Mouse (Mus musculus): ENCODE measurements around the gene Kalrn. TPM values are rescaled to one million over a fixed set of nuclear protein-coding genes. Genes with fewer than 3 reads are reported as not detected.

The Kalrn gene
- polyA plus RNA-seq, 1 experiment from 2014 or later = 25.5 TPM

DNA sequence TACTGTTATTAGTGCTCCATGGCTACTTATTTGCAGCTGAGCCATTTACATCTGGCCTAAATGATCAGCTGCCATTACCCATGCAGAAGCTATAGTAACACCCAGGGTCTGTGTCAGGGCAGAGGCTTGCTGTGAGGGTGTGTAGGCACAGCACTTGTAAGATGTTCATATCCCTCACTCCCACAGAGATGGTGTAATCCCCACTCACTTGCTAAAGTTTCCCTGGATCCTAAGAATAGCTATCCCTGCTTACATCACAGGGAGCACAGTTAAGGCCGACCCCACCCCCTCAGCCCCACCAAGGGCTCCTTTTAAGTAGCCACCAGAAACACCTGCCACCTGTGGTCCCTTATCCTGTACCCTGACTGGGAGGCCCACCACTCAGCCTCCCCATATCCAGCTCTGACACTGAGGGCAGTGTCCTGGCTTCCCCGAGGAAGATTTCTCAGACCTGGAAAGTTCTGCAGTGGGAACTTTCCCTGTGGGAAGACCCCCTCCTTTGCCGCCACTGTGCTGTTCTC is 83.5 kb downstream of the Kalrn start:
- Histone ChIP-seq H3K9me3 (no peaks in the 10 kb centered on the region), H3K27ac (no peak overlapping the region), H3K4me1 (peaks cover 42% of the 10 kb centered on the region), H3K27me3 (replicated peaks) (no peaks in the 10 kb centered on the region), H3K9ac (no peak overlapping the region), H3K4me3 (no peak overlapping the region), H3K36me3 (no peaks in the 10 kb centered on the region), H3K4me2 (replicated peaks) (no peak overlapping the region)
- 62% methylated on average over 3 of the region's 3 CpGs for WGBS
- no peak for ATAC-seq (ENCODE audit: low FRiP score, low read depth)

DNA sequence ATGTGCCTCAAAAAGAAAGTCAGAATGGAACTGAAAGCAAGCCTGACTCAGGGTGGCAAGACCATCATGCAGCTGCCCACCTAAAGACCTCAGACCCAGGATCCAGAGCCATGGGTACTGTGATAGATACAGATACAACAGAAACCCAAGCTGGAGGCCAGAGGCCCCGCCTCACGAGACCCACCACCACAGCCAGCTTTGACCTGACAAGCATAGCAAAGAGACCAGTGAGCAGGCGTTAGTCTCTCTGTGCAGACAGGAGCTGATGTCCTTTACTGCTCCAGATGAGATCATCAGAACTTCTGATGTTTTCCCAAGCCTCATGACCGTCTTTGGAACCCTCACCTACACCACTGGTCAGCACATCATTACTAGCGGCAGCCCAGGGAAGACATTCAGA is 85.5 kb downstream of the Kalrn start:
- H3K27me3 ChIP-seq (replicated peaks) = no peaks in the 10 kb centered on the region
- peaks cover 38% of the 10 kb centered on the region for H3K4me1 ChIP-seq
- 87% methylated on average over 5 of the region's 5 CpGs for WGBS
- no peak overlapping the region for H3K9ac ChIP-seq
- no peak overlapping the region for H3K4me3 ChIP-seq
- no peaks in the 10 kb centered on the region for H3K9me3 ChIP-seq
- H3K36me3 ChIP-seq = no peaks in the 10 kb centered on the region
- H3K27ac ChIP-seq = no peak overlapping the region
- no peak overlapping the region for H3K4me2 ChIP-seq (replicated peaks)
- no peak for ATAC-seq (ENCODE audit: low FRiP score, low read depth)

DNA sequence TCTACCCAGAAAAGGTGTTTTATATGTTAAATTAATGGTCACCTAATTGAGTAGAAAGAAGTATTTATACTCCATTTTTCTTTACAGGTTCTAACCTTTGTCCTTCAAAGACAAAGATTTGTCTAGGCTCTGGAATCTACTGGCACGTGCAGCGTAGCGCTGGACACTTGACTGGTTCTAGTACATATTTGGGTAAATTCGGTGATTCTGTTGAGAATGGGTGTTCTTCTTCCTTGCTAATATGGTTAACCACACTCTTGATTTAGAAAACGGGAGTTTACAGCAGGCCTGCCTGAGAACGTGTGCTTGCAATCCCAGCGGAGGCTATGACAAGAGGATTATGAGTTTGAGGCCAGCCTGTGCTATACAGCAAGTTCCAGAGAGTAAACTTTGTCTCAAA is 86.1 kb downstream of the Kalrn start:
- Histone ChIP-seq H3K27me3 (replicated peaks) (no peaks in the 10 kb centered on the region), H3K4me2 (replicated peaks) (no peak overlapping the region), H3K36me3 (no peaks in the 10 kb centered on the region), H3K9ac (no peak overlapping the region), H3K4me1 (peaks cover 38% of the 10 kb centered on the region), H3K9me3 (no peaks in the 10 kb centered on the region), H3K27ac (no peak overlapping the region), H3K4me3 (no peak overlapping the region)
- WGBS = 91% methylated on average over 7 of the region's 7 CpGs
- no peak for ATAC-seq (ENCODE audit: low FRiP score, low read depth)

DNA sequence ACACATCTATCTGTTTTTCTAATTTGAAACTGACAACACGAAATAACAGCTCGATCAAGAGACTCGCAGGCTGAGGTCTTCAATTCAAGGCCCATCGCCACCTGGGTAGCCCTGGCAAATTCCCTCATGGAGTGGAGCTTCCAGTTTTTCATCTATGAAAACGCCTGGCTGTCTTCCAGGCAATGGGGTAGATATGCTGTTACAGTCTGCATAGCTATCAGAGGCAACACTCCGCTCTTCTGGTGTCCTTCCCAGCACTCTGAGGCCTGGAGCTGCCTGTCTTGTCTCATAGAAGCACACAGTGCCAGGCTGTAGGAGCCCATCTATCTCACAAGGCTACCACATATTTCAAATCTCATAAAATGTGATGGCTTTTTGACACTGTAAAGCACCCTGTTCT is 87.8 kb downstream of the Kalrn start:
- H3K36me3 ChIP-seq = no peaks in the 10 kb centered on the region
- no peak overlapping the region for H3K4me2 ChIP-seq (replicated peaks)
- no peaks in the 10 kb centered on the region for H3K27me3 ChIP-seq (replicated peaks)
- H3K9ac ChIP-seq = no peak overlapping the region
- ATAC-seq (ENCODE audit: low FRiP score, low read depth) = no peak
- 77% methylated on average over 6 of the region's 6 CpGs for WGBS
- no peaks in the 10 kb centered on the region for H3K9me3 ChIP-seq
- no peak overlapping the region for H3K27ac ChIP-seq
- no peak overlapping the region for H3K4me3 ChIP-seq
- peaks cover 28% of the 10 kb centered on the region for H3K4me1 ChIP-seq

DNA sequence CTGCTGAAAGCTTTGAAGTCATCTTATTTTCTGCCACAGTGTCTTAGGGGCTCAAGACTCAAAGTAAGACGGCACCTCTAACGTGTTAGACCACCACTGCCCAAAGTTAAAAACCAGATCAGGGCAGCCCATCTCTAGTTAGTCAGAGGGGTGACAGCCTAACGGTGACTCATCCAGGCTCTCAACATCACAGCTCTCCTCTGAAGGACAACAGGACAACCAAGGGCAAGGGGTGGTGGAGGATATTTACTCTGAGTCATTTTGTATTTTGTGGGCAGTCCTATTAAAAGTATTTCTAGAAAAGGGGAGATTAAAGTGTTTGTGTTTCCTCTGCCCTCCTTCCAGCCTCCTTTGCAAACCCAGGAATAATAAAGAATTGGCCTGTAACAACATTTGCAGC is 88.4 kb downstream of the Kalrn start:
- H3K9me3 ChIP-seq = no peaks in the 10 kb centered on the region
- no peaks in the 10 kb centered on the region for H3K36me3 ChIP-seq
- no peak overlapping the region for H3K9ac ChIP-seq
- H3K4me3 ChIP-seq = no peak overlapping the region
- no peaks in the 10 kb centered on the region for H3K27me3 ChIP-seq (replicated peaks)
- peaks cover 22% of the 10 kb centered on the region for H3K4me1 ChIP-seq
- no peak overlapping the region for H3K27ac ChIP-seq
- 68% methylated on average over 3 of the region's 3 CpGs for WGBS
- no peak overlapping the region for H3K4me2 ChIP-seq (replicated peaks)
- no peak for ATAC-seq (ENCODE audit: low FRiP score, low read depth)

DNA sequence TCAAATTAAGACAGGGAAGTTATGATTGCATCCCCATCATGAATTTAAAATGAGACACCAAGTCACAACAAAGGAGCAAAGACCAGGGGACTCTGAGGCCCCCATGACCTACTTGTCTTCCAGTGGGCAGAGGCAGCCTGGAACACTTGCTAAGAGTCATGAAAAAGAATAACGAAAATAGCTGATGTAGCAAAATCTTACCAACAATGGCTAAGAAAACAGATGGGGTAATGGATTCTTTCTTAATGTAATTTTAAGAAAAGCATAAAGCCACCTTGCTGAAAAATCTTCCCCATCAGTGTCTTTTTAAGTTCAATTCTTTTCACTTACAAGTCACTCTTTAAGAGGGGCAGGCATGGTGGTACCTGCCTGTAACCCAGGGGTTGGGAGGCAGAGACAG is 89.1 kb downstream of the Kalrn start:
- 81% methylated on average over 1 of the region's 1 CpGs for WGBS
- Histone ChIP-seq H3K9ac (no peak overlapping the region), H3K36me3 (no peaks in the 10 kb centered on the region), H3K4me1 (peaks cover 19% of the 10 kb centered on the region; the same call in 1 of the 2 replicates), H3K4me3 (no peak overlapping the region), H3K4me2 (replicated peaks) (no peak overlapping the region), H3K27ac (no peak overlapping the region), H3K9me3 (no peaks in the 10 kb centered on the region), H3K27me3 (replicated peaks) (no peaks in the 10 kb centered on the region)
- no peak for ATAC-seq (ENCODE audit: low FRiP score, low read depth)

DNA sequence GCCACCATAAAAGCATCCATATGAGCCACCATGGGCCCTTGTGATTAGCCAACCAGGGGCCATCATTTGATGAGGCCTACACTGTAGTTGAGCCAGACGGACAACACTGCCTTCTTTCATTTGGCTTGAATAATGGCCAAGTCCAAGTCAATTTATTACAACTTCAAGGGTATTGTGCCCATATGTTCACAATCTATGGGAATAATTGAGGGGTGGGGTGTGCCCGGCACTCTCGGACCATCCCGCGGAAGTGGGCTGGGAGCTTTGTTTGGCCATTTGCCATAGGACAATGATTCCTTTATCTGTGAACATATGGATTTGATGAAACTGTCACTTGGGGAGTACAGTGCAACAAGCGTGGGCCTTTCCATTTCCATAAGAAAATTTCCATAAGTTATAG is 89.6 kb downstream of the Kalrn start:
- Histone ChIP-seq H3K9ac (no peak overlapping the region), H3K4me3 (no peak overlapping the region), H3K4me2 (replicated peaks) (no peak overlapping the region), H3K27ac (no peak overlapping the region), H3K9me3 (no peaks in the 10 kb centered on the region), H3K27me3 (replicated peaks) (no peaks in the 10 kb centered on the region), H3K4me1 (peaks cover 19% of the 10 kb centered on the region; the same call in 1 of the 2 replicates), H3K36me3 (no peaks in the 10 kb centered on the region)
- ATAC-seq (ENCODE audit: low FRiP score, low read depth) = no peak
- WGBS = 45% methylated on average over 6 of the region's 6 CpGs

DNA sequence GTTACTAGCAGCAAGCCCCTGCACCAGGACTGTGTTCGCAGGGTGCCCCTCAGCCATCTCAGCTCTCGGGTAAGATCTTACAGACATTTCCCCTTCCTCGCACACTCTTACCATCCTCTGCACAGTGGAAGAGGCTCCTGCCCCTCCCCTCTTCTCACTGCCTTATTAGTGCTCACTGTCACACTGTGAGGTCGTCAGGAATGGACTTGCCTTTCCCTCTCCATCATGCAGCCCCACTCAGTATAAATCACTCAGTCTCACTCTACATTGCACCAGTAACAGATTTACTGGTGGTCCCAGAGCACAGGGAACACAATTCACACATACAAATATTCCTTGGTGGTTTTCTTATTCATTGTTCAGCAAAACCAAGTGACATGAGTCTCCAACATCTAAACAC is 98.6 kb downstream of the Kalrn start:
- no peak for ATAC-seq (ENCODE audit: low FRiP score, low read depth)
- Histone ChIP-seq H3K4me2 (replicated peaks) (no peak overlapping the region), H3K4me3 (no peak overlapping the region), H3K9ac (no peak overlapping the region), H3K27me3 (replicated peaks) (no peaks in the 10 kb centered on the region), H3K36me3 (no peaks in the 10 kb centered on the region), H3K9me3 (no peaks in the 10 kb centered on the region), H3K27ac (no peak overlapping the region), H3K4me1 (peaks cover 53% of the 10 kb centered on the region)
- 63% methylated on average over 4 of the region's 4 CpGs for WGBS

DNA sequence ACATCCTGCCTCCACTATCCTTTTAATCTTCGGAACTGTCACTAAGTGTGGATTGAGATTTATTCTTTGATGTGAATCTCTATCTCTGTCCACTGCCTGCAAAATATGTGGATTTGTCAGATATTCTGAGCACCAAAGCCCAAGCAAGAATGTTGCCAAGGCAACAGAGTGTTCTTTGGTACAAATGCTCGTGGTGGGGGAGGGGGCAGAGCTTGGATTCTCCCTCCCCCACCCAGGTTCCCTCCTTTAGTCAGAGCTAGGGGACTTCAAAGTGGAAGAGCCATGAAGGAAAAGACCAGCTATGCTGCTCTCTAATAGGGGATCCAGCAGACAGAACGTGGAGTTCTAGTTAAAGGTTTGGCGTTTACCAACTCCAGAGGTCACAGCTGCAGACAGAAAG is 99.4 kb downstream of the Kalrn start:
- no peak overlapping the region for H3K9ac ChIP-seq
- WGBS = 50% methylated on average over 4 of the region's 4 CpGs
- no peak for ATAC-seq (ENCODE audit: low FRiP score, low read depth)
- H3K4me1 ChIP-seq = peaks cover 61% of the 10 kb centered on the region
- H3K9me3 ChIP-seq = no peaks in the 10 kb centered on the region
- H3K36me3 ChIP-seq = no peaks in the 10 kb centered on the region
- no peak overlapping the region for H3K27ac ChIP-seq
- H3K4me2 ChIP-seq (replicated peaks) = no peak overlapping the region
- no peaks in the 10 kb centered on the region for H3K27me3 ChIP-seq (replicated peaks)
- no peak overlapping the region for H3K4me3 ChIP-seq

DNA sequence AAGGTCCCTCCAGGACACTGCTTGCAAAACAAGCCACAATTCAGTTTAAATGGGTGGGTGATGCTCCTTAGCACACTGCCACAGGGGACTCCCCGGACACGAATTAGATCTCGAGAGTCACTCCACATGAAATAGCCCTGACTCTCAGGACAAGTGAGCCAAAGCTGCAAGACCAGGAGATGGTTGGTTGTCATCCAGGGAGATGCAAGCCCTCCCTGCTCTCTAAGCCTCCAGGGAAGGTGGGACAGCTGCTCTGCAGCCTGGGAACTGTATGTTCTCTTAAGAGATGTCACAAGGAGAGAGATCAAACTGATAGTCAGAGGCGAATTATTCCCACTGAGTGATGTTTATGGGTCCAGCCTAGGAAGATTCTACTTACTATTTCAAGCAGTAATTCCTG is 101.9 kb downstream of the Kalrn start:
- Histone ChIP-seq H3K27me3 (replicated peaks) (no peaks in the 10 kb centered on the region), H3K36me3 (no peaks in the 10 kb centered on the region), H3K27ac (no peak overlapping the region), H3K9ac (no peak overlapping the region), H3K9me3 (no peaks in the 10 kb centered on the region), H3K4me3 (no peak overlapping the region), H3K4me1 (peaks cover 83% of the 10 kb centered on the region), H3K4me2 (replicated peaks) (no peak overlapping the region)
- ATAC-seq (ENCODE audit: low FRiP score, low read depth) = no peak
- 76% methylated on average over 4 of the region's 4 CpGs for WGBS

DNA sequence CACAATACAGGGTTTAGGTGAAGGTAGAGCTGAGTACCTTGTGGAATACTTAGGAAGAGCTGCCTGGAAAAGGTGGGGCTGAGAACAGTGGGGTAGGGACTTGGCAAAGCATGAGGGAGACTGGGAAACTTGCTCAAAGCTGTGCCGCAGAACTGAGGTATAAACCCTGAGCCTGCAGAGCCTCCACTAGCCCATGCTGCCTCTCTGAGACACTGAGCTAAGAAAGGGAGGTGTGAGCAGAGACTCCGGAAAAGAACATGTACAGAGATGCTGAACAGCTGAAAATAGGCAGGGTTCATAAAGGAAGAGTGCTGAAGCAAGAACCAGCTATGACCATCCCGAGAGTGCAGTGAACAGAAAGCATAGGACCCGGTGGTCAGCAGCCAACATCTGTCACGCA is 103.0 kb downstream of the Kalrn start:
- H3K27me3 ChIP-seq (replicated peaks) = no peaks in the 10 kb centered on the region
- H3K27ac ChIP-seq = no peak overlapping the region
- H3K9me3 ChIP-seq = no peaks in the 10 kb centered on the region
- H3K4me2 ChIP-seq (replicated peaks) = no peak overlapping the region
- H3K9ac ChIP-seq = no peak overlapping the region
- H3K36me3 ChIP-seq = no peaks in the 10 kb centered on the region
- ATAC-seq (ENCODE audit: low FRiP score, low read depth) = no peak
- 79% methylated on average over 5 of the region's 5 CpGs for WGBS
- H3K4me3 ChIP-seq = no peak overlapping the region
- peaks cover 83% of the 10 kb centered on the region for H3K4me1 ChIP-seq

DNA sequence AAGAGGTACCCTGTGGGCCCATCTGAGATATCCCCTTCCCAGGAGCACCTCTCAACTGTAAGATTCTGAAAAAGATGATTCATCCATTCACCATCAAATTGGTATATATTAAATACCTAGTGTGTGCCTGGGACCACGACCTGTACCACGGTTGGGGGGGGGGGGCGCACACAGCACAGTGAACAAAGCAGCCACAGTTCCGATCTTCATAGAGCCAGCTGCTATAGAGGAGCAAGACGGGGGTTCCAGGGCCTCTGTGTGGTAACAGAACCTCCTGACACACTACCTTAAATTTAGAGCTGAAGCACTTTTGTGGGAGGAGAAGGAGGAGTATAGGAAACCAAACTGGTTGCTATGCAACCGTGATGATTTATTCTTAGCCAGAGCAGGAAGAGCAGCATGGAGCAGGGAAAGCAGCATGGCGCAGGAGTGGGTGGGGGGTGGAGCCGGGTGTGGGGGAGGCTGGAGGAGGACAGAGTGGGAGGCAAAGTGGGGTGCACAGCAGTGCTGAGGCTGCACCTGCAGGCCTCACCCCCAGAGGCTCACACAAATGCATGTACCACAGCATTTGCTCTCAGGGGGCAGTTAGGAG is 104.0 kb downstream of the Kalrn start:
- H3K4me3 ChIP-seq = no peak overlapping the region
- WGBS = 25% methylated on average over 8 of the region's 8 CpGs
- H3K4me2 ChIP-seq (replicated peaks) = peak overlapping the region; percentile 35
- peaks cover 73% of the 10 kb centered on the region for H3K4me1 ChIP-seq
- ATAC-seq (ENCODE audit: low FRiP score, low read depth) = peak; percentile 80
- no peaks in the 10 kb centered on the region for H3K9me3 ChIP-seq
- H3K27me3 ChIP-seq (replicated peaks) = no peaks in the 10 kb centered on the region
- no peak overlapping the region for H3K27ac ChIP-seq
- no peaks in the 10 kb centered on the region for H3K36me3 ChIP-seq
- H3K9ac ChIP-seq = no peak overlapping the region

DNA sequence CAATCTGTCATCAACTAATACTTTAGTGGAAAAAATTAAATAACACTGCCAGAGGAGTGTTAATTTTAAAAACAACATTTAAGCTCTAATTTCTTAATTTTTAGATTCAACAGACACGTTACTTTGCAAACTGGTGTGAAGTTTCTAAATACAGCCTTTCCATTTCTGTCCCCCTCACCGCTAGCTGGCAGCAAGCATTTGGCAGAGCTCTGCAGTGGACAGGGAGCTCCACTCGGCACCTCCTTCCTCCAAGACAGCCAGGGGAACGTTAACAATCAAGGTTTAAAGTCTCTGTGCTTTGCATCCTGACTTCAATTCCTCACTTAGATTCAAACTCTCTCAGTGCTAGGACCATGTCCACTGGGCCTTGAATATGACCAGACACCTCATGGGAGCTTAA is 106.7 kb downstream of the Kalrn start:
- WGBS = 60% methylated on average over 4 of the region's 4 CpGs
- peaks cover 47% of the 10 kb centered on the region for H3K4me1 ChIP-seq
- no peak overlapping the region for H3K4me3 ChIP-seq
- H3K27me3 ChIP-seq (replicated peaks) = no peaks in the 10 kb centered on the region
- no peaks in the 10 kb centered on the region for H3K9me3 ChIP-seq
- no peak overlapping the region for H3K9ac ChIP-seq
- H3K27ac ChIP-seq = no peak overlapping the region
- no peak overlapping the region for H3K4me2 ChIP-seq (replicated peaks)
- H3K36me3 ChIP-seq = no peaks in the 10 kb centered on the region
- ATAC-seq (ENCODE audit: low FRiP score, low read depth) = no peak

Data from neural tube, embryonic 12.5 days (tissue).